Mouse (Mus musculus): ENCODE measurements around the gene Gm20854.
"Not testable (repeated sequence)": the region's sequence is repeated elsewhere in the genome, so short reads cannot be mapped to it uniquely, and the experiment has no call there.

The Gm20854 gene

DNA sequence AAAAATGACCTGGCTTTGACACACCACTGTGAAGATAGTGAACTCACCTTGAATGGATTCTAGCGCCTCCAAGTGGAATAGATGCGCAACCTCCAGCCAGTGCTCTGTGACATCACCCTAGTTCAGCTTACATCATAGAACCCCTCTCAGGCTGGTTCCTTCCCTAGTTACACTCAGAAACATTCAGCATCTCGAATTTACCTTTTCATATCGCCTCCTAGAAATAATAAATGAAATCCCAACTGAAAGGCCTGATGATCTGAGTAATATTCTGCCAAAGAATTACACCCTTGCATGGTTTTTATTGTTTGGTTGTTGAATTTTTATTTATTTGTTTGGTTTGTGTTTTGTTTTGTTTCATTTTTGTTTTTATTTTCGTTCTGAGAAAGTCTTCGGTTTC lies at the start of gene Gm20854:
TSS of gene Gm20854 (minus strand) at position 101 of the 400 bp plus-strand sequence.
- DNase-seq, result not testable (repeated sequence)

Data from cerebellum, adult 9-11 months (tissue).